Mouse (Mus musculus): ENCODE data around the gene Rnf225.
"Not testable (repeated sequence)": the region's sequence is repeated elsewhere in the genome, so short reads cannot be mapped to it uniquely, and the experiment has no call there.

DNA sequence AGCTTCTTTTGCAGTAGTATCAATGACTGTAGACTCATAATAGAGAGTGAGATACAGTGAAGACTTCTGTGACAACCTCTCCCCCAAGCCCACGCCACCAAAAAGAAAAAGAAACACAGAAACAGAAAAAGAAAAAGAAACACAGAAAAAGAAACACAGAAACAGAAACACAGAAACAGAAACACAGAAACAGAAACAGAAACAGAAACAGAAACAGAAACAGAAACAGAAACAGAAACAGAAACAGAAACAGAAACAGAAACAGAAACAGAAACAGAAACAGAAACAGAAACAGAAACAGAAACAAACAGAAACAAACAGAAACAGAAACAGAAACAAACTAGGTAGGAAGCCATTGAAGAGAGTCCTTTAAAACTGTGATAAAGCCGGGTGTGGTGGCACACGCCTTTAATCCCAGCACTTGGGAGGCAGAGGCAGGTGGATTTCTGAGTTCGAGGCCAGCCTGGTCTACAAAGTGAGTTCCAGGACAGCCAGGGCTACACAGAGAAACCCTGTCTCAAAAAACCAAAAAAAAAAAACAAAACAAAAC, 10.1 kb downstream of the Rnf225 start:
- not testable (repeated sequence) for TF ChIP-seq CTCF (IDR thresholded peaks at IDR 0.05; ENCODE audit: borderline replicate concordance, control insufficient read depth, extremely low read depth, insufficient read depth, low read length, poor library complexity); POLR2A (IDR thresholded peaks at IDR 0.05; ENCODE audit: control insufficient read depth, extremely low read depth, insufficient read depth, low read length, poor library complexity)

Measured in thymus, adult 2 months (tissue).